Mouse (Mus musculus) kidney, embryonic 16.5 days (tissue): ENCODE measurements around the gene Dnah7c. TPM values are rescaled to one million over a fixed set of nuclear protein-coding genes. Genes with fewer than 3 reads are reported as not detected.
"Not testable (repeated sequence)": the region's sequence is repeated elsewhere in the genome, so short reads cannot be mapped to it uniquely, and the experiment has no call there.

Experiments used
- ATAC-seq: fragments of 200-750 bp; cut with Nextera tagmentation; 2 replicates; pipeline ENCODE4 v1.8.0; 2017; ENCODE audit warnings: moderate TSS enrichment; ENCODE audit not compliant: low FRiP score, low TSS enrichment
- H3K27ac ChIP-seq: fragments of 300-500 bp; sonication (generic); 2 replicates; pipeline ENCODE4 v1.5.1; 2014; ENCODE audit warnings: low read length
- H3K27me3 ChIP-seq: fragments of 300-500 bp; sonication (generic); 2 replicates; pipeline ENCODE4 v1.6.1; 2014; ENCODE audit warnings: low read length, control low read depth, mixed read lengths; ENCODE audit not compliant: insufficient read depth
- H3K36me3 ChIP-seq: fragments of 300-500 bp; sonication (generic); 2 replicates; pipeline ENCODE4 v1.6.1; 2014; ENCODE audit warnings: low read length, control low read depth, mixed read lengths; ENCODE audit not compliant: insufficient read depth
- H3K4me1 ChIP-seq: fragments of 300-500 bp; sonication (generic); 2 replicates; pipeline ENCODE4 v1.6.1; 2014; ENCODE audit warnings: low read length, control low read depth, mixed read lengths; ENCODE audit not compliant: insufficient read depth
- H3K4me2 ChIP-seq: fragments of 300-500 bp; sonication (generic); replicated peaks from 2 replicates; pipeline ENCODE4 v1.6.1; 2014; ENCODE audit warnings: low read depth, low read length
- H3K4me3 ChIP-seq: fragments of 300-500 bp; sonication (generic); 2 replicates; pipeline ENCODE4 v1.5.1; 2014; ENCODE audit warnings: mild to moderate bottlenecking, low read length
- H3K9ac ChIP-seq: fragments of 300-500 bp; sonication (generic); replicated peaks from 2 replicates; pipeline ENCODE4 v1.6.1; 2014; ENCODE audit warnings: low read length
- H3K9me3 ChIP-seq: fragments of 300-500 bp; sonication (generic); 2 replicates; pipeline ENCODE4 v1.6.1; 2016; ENCODE audit warnings: low read length, control low read depth
- WGBS: fragments of 180-500 bp; shearing (Covaris S2); extraction: QIAGEN DNeasy Blood & Tissue Kit; methylation state at CpG from one replicate; pipeline ENCODE4 v1.1.7; 2014; 5-methylcytosine and 5-hydroxymethylcytosine counted together
- polyA plus RNA-seq: library from polyadenylated mRNA; unstranded; fragments of >200 nt; fragmentation: Nextera tagmentation; extraction: Ambion mirVana; gene quantifications from 2 replicates; pipeline ENCODE4 v1.2.1, GENCODE M21; 2015

Dnah7c gene
- polyA plus RNA-seq, 1 experiment from 2014 or later, result 0.07 TPM

GRCm38 (mm10) chr1:46808630-46809029 lies 383.2 kb downstream of the Dnah7c start:
- not testable (repeated sequence) for H3K4me3 ChIP-seq, ATAC-seq, H3K36me3 ChIP-seq, H3K27me3 ChIP-seq, H3K4me2 ChIP-seq, H3K9ac ChIP-seq, H3K9me3 ChIP-seq, H3K27ac ChIP-seq, H3K4me1 ChIP-seq
- 82% methylated on average over 4 of the region's 4 CpGs for WGBS

GRCm38 (mm10) chr1:46817934-46818333 lies 392.5 kb downstream of the Dnah7c start:
- H3K4me1 ChIP-seq, result no peaks in the 10 kb centered on the region
- H3K27me3 ChIP-seq, result no peaks in the 10 kb centered on the region
- no peak overlapping the region for H3K27ac ChIP-seq
- 96% methylated on average over 5 of the region's 5 CpGs for WGBS
- no peak overlapping the region for H3K9ac ChIP-seq
- H3K4me2 ChIP-seq, result no peak overlapping the region
- H3K9me3 ChIP-seq, result no peaks in the 10 kb centered on the region
- no peak for ATAC-seq
- H3K36me3 ChIP-seq, result peaks cover 21% of the 10 kb centered on the region
- H3K4me3 ChIP-seq, result no peak overlapping the region

- no peak for ATAC-seq
- Histone ChIP-seq H3K4me3 (no peak overlapping the region), H3K27ac (no peak overlapping the region), H3K36me3 (peaks cover 32% of the 10 kb centered on the region), H3K9me3 (no peaks in the 10 kb centered on the region), H3K4me2 (no peak overlapping the region), H3K4me1 (no peaks in the 10 kb centered on the region), H3K9ac (no peak overlapping the region), H3K27me3 (no peaks in the 10 kb centered on the region)
- WGBS, result 89% methylated on average over 4 of the region's 4 CpGs
Observed at GRCm38 (mm10) chr1:46822256-46822972, 397.0 kb downstream of the Dnah7c start.

GRCm38 (mm10) chr1:46830066-46830843 lies 404.9 kb downstream of the Dnah7c start:
- WGBS, result 47% methylated on average over 2 of the region's 2 CpGs
- H3K4me3 ChIP-seq, result no peak overlapping the region
- ATAC-seq, result peak; percentile 85; the same call in 1 of the 2 replicates

GRCm38 (mm10) chr1:46831927-46832326 lies 406.5 kb downstream of the Dnah7c start:
- no peak overlapping the region for H3K4me3 ChIP-seq
- H3K4me1 ChIP-seq, result no peaks in the 10 kb centered on the region
- no peak for ATAC-seq
- no peaks in the 10 kb centered on the region for H3K9me3 ChIP-seq
- H3K27me3 ChIP-seq, result no peaks in the 10 kb centered on the region
- WGBS, result 94% methylated on average over 5 of the region's 5 CpGs
- no peak overlapping the region for H3K9ac ChIP-seq
- H3K27ac ChIP-seq, result no peak overlapping the region
- H3K36me3 ChIP-seq, result peaks cover 19% of the 10 kb centered on the region
- no peak overlapping the region for H3K4me2 ChIP-seq

More at GRCm38 (mm10) chr1:46830066-46830843, 404.9 kb downstream of the Dnah7c start:
- no peaks in the 10 kb centered on the region for H3K27me3 ChIP-seq
- H3K27ac ChIP-seq, result no peak overlapping the region
- no peaks in the 10 kb centered on the region for H3K4me1 ChIP-seq
- no peaks in the 10 kb centered on the region for H3K9me3 ChIP-seq
- no peak overlapping the region for H3K9ac ChIP-seq
- peaks cover 19% of the 10 kb centered on the region for H3K36me3 ChIP-seq
- no peak overlapping the region for H3K4me2 ChIP-seq

- 38% methylated on average over 4 of the region's 4 CpGs for WGBS
- no peak overlapping the region for H3K27ac ChIP-seq
- H3K4me1 ChIP-seq, result 0 out of 2 replicates have a peak, but pooled peaks cover 3% of the 10 kb centered on the region
- no peaks in the 10 kb centered on the region for H3K27me3 ChIP-seq
- H3K9me3 ChIP-seq, result no peaks in the 10 kb centered on the region
- no peak overlapping the region for H3K9ac ChIP-seq
- no peaks in the 10 kb centered on the region for H3K36me3 ChIP-seq
- no peak for ATAC-seq
- H3K4me2 ChIP-seq, result no peak overlapping the region
- H3K4me3 ChIP-seq, result no peak overlapping the region
Observed at GRCm38 (mm10) chr1:46843406-46843805, 418.0 kb downstream of the Dnah7c start.

- peak; percentile 42; the same call in 1 of the 2 replicates for ATAC-seq
- no peaks in the 10 kb centered on the region for H3K9me3 ChIP-seq
- H3K27ac ChIP-seq, result no peak overlapping the region
- no peak overlapping the region for H3K9ac ChIP-seq
- H3K27me3 ChIP-seq, result no peaks in the 10 kb centered on the region
- 0 out of 2 replicates have a peak, but pooled peaks cover 3% of the 10 kb centered on the region for H3K4me1 ChIP-seq
- WGBS, result 66% methylated on average over 2 of the region's 2 CpGs
- H3K36me3 ChIP-seq, result no peaks in the 10 kb centered on the region
- no peak overlapping the region for H3K4me2 ChIP-seq
- no peak overlapping the region for H3K4me3 ChIP-seq
Observed at GRCm38 (mm10) chr1:46844281-46844680, 418.9 kb downstream of the Dnah7c start.

GRCm38 (mm10) chr1:46845221-46845620 lies 419.8 kb downstream of the Dnah7c start:
- H3K27ac ChIP-seq, result no peak overlapping the region
- no peak for ATAC-seq
- H3K9ac ChIP-seq, result no peak overlapping the region
- WGBS, result 45% methylated on average over 5 of the region's 5 CpGs
- 0 out of 2 replicates have a peak, but pooled peaks cover 8% of the 10 kb centered on the region for H3K4me1 ChIP-seq
- no peaks in the 10 kb centered on the region for H3K9me3 ChIP-seq
- no peak overlapping the region for H3K4me2 ChIP-seq
- H3K36me3 ChIP-seq, result no peaks in the 10 kb centered on the region
- no peak overlapping the region for H3K4me3 ChIP-seq
- H3K27me3 ChIP-seq, result no peaks in the 10 kb centered on the region

- Histone ChIP-seq H3K27ac (no peak overlapping the region), H3K9me3 (no peaks in the 10 kb centered on the region), H3K27me3 (no peaks in the 10 kb centered on the region), H3K9ac (no peak overlapping the region), H3K4me2 (no peak overlapping the region), H3K36me3 (no peaks in the 10 kb centered on the region), H3K4me3 (no peak overlapping the region), H3K4me1 (peaks cover 20% of the 10 kb centered on the region)
- no peak for ATAC-seq
- WGBS, result 62% methylated on average over 1 of the region's 1 CpGs
Observed at GRCm38 (mm10) chr1:46849758-46850157, 424.4 kb downstream of the Dnah7c start.

GRCm38 (mm10) chr1:46851586-46851985 lies 426.2 kb downstream of the Dnah7c start:
- Histone ChIP-seq H3K9me3 (no peaks in the 10 kb centered on the region), H3K4me3 (peak overlapping the region; percentile 32), H3K9ac (peak overlapping the region; percentile 44; the same call in 1 of the 2 replicates)

More at GRCm38 (mm10) chr1:46851586-46851985, 426.2 kb downstream of the Dnah7c start:
- no peak for ATAC-seq
- peaks cover 22% of the 10 kb centered on the region for H3K4me1 ChIP-seq
- 47% methylated on average over 4 of the region's 4 CpGs for WGBS
- no peaks in the 10 kb centered on the region for H3K36me3 ChIP-seq
- H3K27me3 ChIP-seq, result no peaks in the 10 kb centered on the region
- H3K4me2 ChIP-seq, result peak overlapping the region; percentile 75
- peak overlapping the region; percentile 46; the same call in 1 of the 2 replicates for H3K27ac ChIP-seq
